Mouse (Mus musculus) CD4-positive, CD25-positive, alpha-beta regulatory T cell, adult 2 months (primary cell): Measurements from ENCODE around the gene Ifit3.
"Not testable (repeated sequence)": the region's sequence is repeated elsewhere in the genome, so short reads cannot be mapped to it uniquely, and the experiment has no call there.

Source experiments
- DNase-seq: peaks from one replicate; pipeline ENCODE4 v3.0.0-alpha.2; 2012; ENCODE audit warnings: low read depth, low spot score

The Ifit3 gene

DNA sequence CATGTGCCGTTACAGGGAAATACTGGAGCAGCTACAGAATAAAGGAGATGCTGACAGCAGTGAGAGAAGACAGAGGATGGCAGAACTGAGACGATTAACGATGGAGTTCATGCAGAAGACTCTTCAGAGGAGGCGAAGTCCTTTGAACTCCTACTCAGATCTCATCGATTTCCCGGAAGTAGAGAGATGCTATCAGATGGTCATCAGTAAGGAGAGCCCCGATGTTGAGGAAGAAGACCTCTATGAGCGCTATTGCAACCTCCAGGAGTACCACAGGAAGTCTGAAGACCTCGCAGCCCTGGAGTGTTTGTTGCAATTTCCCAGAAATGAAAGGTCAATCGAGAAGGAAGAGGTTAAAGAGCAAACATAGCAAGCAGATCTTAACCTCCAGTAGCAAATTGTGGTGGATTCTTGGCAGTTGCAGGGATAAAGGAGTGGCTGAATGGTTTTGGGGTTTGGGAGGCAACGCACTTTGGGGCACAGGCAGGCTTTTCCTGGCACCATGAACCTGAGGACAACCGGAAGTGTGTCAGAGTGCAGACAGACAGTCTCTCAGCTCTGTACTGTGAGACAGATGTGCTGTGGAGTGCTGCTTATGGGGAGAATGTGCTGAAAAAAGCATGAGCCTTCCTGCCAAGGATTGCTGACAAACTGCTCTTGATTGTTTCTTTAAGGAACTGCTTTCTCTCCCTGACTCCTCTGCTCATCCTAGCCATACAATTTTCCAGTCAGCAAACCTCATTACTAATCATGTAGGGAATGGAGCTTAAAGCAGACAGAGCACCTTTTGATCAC is 4.8 kb downstream of the Ifit3 start:
- peak; percentile 61 for DNase-seq

DNA sequence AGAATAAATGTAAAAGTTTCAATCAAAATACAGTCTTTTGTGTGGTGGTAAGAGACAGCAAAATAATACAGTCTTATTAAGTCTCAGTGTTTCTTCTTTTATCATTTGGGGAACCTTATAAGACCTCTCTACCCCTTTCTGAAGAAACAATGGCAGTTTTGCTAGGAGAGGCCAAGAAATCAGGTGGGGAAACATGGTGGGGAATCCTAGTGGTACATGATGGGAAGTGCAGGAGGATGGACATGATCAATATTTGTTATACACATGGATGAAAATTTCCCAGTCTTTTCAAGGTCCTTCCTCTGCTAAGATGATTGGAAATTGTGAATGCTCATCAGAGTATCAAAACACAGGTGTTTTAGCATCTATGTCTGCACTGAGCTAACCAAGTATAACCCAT is 5.6 kb downstream of the Ifit3 start:
- peak; percentile 27 for DNase-seq

DNA sequence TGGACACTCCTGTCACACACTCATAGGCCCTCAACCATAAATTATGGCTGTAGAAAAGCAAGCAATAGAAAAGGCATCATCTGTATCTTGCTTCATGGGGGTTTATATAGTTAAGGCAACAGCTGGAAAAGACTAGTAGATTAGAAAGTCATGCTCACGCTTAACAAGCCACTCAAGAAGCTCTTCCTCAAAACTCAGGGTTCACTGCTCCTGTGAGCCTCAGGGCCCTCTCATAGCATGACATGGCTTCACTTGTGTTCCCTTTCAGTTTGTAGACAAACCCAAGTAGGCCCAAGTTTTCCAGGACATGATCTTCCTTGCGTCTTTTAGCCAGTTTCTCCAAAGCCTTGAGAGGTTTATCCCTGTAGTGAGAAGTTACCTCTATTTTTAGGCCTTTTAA is 10.1 kb downstream of the Ifit3 start:
- DNase-seq: no peak

DNA sequence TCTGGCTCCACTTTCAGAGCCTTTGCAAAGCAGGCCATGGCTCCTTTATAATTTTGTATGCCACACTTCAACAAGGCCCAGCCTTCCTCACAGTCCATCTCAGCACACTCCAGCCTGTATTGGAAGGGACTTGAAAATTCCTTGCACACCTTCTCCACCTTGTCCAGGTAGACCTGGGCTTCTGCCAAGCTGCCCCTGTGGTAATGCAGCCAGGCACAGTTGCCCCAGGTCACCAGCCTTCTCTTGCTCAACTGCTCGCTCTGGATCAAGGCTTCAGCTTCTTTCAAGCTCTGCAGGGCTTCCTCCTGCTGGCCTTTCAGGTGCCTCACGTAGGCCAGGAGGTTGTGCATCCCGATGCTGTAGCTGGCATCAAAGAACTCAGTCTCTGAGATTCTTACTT is 11.2 kb downstream of the Ifit3 start:
- not testable (repeated sequence) for DNase-seq

GRCm38 (mm10) chr19:34596811-34597210 is 13.5 kb downstream of the Ifit3 start:
- DNase-seq: peak; percentile 52

GRCm38 (mm10) chr19:34598341-34598740 is 15.0 kb downstream of the Ifit3 start:
- DNase-seq: peak; percentile 25

GRCm38 (mm10) chr19:34599250-34599649 is 15.9 kb downstream of the Ifit3 start:
- DNase-seq: peak; percentile 82

GRCm38 (mm10) chr19:34601888-34602287 is 18.6 kb downstream of the Ifit3 start, which contains the start of gene Ifit1bl1:
Gene Ifit1bl1 (minus strand): TSS chr19:34601956.
- peak; percentile 79 for DNase-seq

DNA sequence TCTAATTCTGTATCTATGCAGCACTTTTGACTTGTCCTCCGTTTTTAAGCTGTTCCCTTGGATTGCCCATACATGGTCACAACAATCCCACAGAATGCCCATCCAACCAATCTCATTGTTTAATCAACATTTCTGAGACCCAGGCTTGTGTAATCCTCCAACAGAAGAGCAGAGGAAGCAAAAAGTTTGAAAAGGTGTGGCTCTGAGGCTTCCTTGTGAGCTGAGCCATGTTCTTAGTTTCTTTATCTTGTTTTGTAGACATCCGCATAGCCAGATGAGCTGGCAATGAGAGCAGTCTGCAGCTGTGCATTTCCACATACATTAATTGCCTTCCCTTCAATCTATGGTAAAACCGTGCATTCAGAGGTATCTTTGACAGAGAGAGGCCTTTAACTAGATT is 22.1 kb downstream of the Ifit3 start:
- peak; percentile 56 for DNase-seq

DNA sequence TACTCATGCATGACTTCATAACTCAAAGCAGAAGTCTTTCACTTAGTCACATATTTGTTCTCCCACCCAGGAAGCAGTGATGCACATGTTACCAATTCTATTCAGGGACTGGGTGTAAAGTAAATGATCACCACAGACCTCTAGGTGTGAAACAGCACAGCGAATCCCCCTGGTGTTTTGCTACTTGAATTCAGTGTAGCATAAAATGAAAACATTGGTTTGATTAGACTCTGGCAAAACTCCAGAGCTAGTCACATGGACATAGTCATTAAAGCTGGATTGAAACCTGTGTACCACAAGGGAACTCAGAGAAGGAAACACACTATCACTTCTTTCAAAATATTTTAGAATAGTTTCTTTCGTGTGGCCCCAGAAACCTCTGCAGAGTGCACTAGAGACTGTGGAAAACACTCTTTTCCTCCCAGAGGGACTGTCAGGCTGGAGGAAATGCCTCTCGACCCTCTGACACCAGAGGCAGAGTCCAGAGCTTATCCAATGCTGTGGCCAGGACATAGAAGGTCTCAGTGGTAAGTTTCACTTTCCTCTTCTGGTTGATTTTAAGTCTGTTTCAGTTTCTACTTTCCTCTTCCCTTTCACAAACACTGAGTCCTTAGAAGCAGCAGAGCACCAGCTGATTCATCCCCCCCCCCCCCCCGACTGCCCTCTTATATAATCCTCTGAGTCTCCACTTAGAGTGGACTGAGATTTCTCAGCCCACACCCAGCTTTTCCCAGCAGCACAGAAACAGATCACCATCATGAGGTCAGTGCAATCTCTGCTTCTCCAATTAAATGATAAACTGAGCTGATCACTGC is 24.1 kb downstream of the Ifit3 start, which contains the start of gene Ifit3b:
Ifit3b (plus strand) TSS at position 734 of the 815 bp plus-strand sequence.
- DNase-seq: peak; percentile 45

- not testable (repeated sequence) for DNase-seq
Measured at GRCm38 (mm10) chr19:34610118-34610517, 26.8 kb downstream of the Ifit3 start.

DNA sequence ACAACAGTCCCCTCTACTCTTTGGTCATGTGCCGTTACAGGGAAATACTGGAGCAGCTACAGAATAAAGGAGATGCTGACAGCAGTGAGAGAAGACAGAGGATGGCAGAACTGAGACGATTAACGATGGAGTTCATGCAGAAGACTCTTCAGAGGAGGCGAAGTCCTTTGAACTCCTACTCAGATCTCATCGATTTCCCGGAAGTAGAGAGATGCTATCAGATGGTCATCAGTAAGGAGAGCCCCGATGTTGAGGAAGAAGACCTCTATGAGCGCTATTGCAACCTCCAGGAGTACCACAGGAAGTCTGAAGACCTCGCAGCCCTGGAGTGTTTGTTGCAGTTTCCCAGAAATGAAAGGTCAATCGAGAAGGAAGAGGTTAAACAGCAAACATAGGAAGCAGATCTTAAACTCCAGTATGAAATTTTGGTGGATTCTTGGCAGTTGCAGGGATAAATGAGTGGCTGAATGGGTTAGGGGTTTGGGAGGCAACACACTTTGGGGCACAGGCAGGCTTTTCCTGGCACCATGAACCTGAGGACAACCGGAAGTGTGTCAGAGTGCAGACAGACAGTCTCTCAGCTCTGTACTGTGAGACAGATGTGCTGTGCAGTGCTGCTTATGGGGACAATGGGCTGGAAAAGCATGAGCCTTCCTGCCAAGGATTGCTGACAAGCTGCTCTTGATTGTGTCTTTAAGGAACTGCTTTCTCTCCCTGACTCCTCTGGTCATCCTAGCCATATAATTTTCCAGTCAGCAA is 29.1 kb downstream of the Ifit3 start:
- peak; percentile 36 for DNase-seq

GRCm38 (mm10) chr19:34620871-34621270 is 37.5 kb downstream of the Ifit3 start:
- no peak for DNase-seq

DNA sequence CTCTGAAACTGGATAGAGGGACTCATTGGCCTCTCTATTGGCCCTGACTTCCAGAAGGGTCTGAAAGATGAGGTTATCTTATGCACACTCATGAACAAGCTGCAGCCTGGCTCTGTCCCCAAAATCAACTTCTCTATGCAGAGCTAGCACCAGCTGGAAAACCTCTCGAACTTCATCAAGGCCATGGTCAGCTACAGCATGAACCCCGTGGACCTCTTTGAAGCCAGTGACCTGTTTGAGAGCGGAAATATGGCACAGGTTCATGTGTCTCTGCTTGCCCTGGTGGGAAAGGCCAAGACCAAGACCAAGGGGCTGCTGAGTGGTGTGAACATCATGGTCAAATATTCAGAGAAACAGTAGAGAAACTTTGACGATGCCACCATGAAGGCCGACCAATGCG is 40.5 kb downstream of the Ifit3 start:
- DNase-seq: no peak

DNA sequence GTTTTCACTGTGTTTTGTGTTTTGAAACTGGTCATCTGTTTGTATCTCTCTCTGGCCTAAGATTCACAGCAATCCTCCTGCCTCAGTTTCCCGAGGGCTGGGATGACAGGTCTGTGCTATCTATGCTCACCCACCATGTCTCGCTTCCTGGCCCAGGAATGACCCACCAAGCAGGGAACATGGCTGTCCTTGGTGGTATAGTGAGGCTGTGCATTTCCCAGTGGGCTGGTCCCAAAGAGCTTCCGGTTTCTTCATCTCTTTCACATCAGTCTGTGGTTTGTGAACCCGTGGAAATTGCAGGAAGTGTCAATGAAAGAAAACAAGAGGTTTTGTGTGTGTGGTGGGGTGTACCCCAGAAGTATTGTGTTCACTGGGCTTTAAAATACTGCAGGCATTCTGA is 41.3 kb downstream of the Ifit3 start:
- DNase-seq: no peak

DNA sequence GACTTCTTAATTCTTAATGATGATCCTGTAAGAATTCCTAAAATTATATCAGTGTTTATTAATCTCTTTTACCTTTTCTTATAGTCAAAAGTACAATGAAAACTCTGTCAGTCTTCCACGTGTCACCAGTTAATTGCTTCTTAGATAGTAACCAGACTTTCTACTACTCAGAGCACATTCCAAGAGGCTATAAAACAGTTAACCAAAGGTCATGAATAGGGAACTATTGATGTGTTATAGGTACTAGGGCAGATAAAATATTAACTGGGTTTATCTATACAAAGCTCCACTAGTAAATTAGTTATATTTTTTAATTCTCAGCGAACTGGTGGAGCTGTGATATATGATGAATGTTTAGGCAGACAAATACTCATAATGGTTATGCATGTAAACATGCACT is 44.2 kb downstream of the Ifit3 start:
- no peak for DNase-seq

GRCm38 (mm10) chr19:34631487-34631886 is 48.2 kb downstream of the Ifit3 start:
- no peak for DNase-seq

DNA sequence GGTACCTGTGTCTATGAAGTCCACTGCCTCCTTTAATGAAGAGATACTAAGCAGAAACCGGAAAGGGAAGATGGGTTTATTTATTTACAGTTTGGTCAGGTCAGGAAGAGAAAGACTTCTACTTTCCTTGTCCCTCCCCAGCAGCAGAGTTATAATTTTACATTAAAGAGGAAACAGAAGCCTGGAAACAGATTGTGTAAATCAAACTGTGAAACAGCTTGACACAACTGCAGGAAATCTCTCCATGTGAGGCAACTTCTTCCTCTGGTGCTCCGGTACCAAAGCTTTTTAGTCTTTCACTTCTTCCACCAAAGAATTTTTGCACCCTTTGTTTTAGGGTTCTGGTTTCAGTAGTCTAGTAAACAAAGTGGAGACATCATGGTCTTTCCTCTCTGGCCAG is 50.2 kb downstream of the Ifit3 start:
- DNase-seq: no peak

DNA sequence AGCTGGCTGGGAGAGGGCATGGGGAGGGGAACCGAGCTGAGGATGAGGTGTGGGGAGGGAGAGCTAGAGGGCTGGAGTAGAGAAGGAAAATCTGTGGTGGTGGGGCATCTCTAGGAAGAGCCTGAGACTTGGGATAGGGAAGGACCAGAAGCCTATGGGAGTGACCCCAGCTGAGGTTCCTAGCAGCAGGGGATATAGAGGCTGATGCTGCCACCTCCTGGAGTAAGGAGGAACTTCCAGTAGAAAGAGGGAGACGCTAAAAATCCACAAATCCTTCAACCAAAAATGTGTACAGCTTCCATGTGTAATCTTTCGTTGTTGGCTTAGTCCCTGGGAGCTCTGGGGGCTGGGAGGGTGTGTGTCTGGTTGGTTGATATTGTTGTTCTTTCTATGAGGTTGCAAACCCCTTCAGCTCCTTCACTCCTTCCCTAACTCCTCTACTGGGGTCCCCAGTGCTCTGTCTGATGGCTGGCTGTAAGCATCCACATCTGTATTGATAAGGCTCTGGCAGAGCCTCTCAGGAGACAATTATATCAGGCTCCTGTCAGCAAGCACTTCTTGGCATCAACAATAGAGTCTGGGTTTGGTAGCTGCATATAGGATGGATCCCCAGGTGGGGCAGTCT is 53.7 kb downstream of the Ifit3 start:
- DNase-seq: peak; percentile 81
